Mouse (Mus musculus): ENCODE results near the gene Frem1. TPM values are rescaled to one million over a fixed set of nuclear protein-coding genes. Genes with fewer than 3 reads are reported as not detected.

Frem1 gene
- polyA plus RNA-seq, 1 experiment, result 1.9 TPM

- Histone ChIP-seq H3K4me3 (ENCODE audit: control insufficient read depth, low read depth, low read length) (no peak overlapping the region), H3K27me3 (ENCODE audit: control insufficient read depth, insufficient read depth, low read length) (no peaks in the 10 kb centered on the region), H3K4me1 (ENCODE audit: control insufficient read depth, insufficient read depth, low read length) (peaks cover 4% of the 10 kb centered on the region; the same call in 1 of the 2 replicates), H3K27ac (ENCODE audit: control insufficient read depth, insufficient read depth, low read depth, low read length) (no peak overlapping the region), H3K36me3 (ENCODE audit: control insufficient read depth, insufficient read depth, low read length) (no peaks in the 10 kb centered on the region)
- TF ChIP-seq POLR2A (IDR thresholded peaks at IDR 0.05; ENCODE audit: control insufficient read depth, low read depth, low read length) (no peak), CTCF (IDR thresholded peaks at IDR 0.05; ENCODE audit: control insufficient read depth, insufficient read depth, insufficient replicate concordance, low read depth, low read length) (no peak)
These were observed 1.9 kb downstream of the Frem1 start for GRCm38 (mm10) chr4:83050151-83050796.

GRCm38 (mm10) chr4:83049288-83049687 lies 2.9 kb downstream of the Frem1 start:
- peaks cover 4% of the 10 kb centered on the region; the same call in 1 of the 2 replicates for H3K4me1 ChIP-seq (ENCODE audit: control insufficient read depth, insufficient read depth, low read length)
- no peaks in the 10 kb centered on the region for H3K36me3 ChIP-seq (ENCODE audit: control insufficient read depth, insufficient read depth, low read length)
- H3K27me3 ChIP-seq (ENCODE audit: control insufficient read depth, insufficient read depth, low read length), result no peaks in the 10 kb centered on the region
- no peak for TF ChIP-seq POLR2A (IDR thresholded peaks at IDR 0.05; ENCODE audit: control insufficient read depth, low read depth, low read length)
- no peak for TF ChIP-seq CTCF (IDR thresholded peaks at IDR 0.05; ENCODE audit: control insufficient read depth, insufficient read depth, insufficient replicate concordance, low read depth, low read length)
- no peak overlapping the region for H3K4me3 ChIP-seq (ENCODE audit: control insufficient read depth, low read depth, low read length)
- H3K27ac ChIP-seq (ENCODE audit: control insufficient read depth, insufficient read depth, low read depth, low read length), result no peak overlapping the region

GRCm38 (mm10) chr4:83048561-83048960 lies 3.6 kb downstream of the Frem1 start:
- Histone ChIP-seq H3K4me1 (ENCODE audit: control insufficient read depth, insufficient read depth, low read length) (peaks cover 4% of the 10 kb centered on the region; the same call in 1 of the 2 replicates), H3K27me3 (ENCODE audit: control insufficient read depth, insufficient read depth, low read length) (no peaks in the 10 kb centered on the region), H3K27ac (ENCODE audit: control insufficient read depth, insufficient read depth, low read depth, low read length) (no peak overlapping the region), H3K4me3 (ENCODE audit: control insufficient read depth, low read depth, low read length) (no peak overlapping the region), H3K36me3 (ENCODE audit: control insufficient read depth, insufficient read depth, low read length) (no peaks in the 10 kb centered on the region)
- no peak for TF ChIP-seq POLR2A (IDR thresholded peaks at IDR 0.05; ENCODE audit: control insufficient read depth, low read depth, low read length)
- no peak for TF ChIP-seq CTCF (IDR thresholded peaks at IDR 0.05; ENCODE audit: control insufficient read depth, insufficient read depth, insufficient replicate concordance, low read depth, low read length)

- Histone ChIP-seq H3K4me3 (ENCODE audit: control insufficient read depth, low read depth, low read length) (no peak overlapping the region), H3K4me1 (ENCODE audit: control insufficient read depth, insufficient read depth, low read length) (0 out of 2 replicates have a peak, but pooled peaks cover 2% of the 10 kb centered on the region), H3K36me3 (ENCODE audit: control insufficient read depth, insufficient read depth, low read length) (no peaks in the 10 kb centered on the region), H3K27me3 (ENCODE audit: control insufficient read depth, insufficient read depth, low read length) (no peaks in the 10 kb centered on the region), H3K27ac (ENCODE audit: control insufficient read depth, insufficient read depth, low read depth, low read length) (no peak overlapping the region)
- TF ChIP-seq POLR2A (IDR thresholded peaks at IDR 0.05; ENCODE audit: control insufficient read depth, low read depth, low read length) (no peak), CTCF (IDR thresholded peaks at IDR 0.05; ENCODE audit: control insufficient read depth, insufficient read depth, insufficient replicate concordance, low read depth, low read length) (no peak)
These were observed 5.3 kb downstream of the Frem1 start for GRCm38 (mm10) chr4:83046806-83047205.

DNA sequence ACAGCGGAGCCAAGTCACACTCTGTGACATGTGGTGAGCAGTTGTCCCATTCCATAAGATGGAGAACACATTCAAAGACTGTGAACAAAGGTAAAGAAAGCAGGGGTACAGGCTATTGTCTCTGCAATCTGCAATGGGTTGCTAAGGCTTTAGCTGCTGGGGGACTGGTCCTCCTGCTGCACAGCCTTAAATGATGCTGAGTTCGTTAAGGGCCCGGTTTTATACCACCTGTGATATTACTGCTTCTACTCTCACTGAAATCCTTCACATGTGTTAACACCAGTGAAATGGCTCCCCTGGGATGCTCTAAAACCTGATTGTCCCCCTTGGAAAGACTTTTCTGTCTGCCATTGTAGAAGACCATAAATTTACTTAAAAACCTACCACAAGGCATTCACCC lies 6.1 kb downstream of the Frem1 start:
- TF ChIP-seq CTCF (IDR thresholded peaks at IDR 0.05; ENCODE audit: control insufficient read depth, insufficient read depth, insufficient replicate concordance, low read depth, low read length), result no peak
- no peak for TF ChIP-seq POLR2A (IDR thresholded peaks at IDR 0.05; ENCODE audit: control insufficient read depth, low read depth, low read length)
- Histone ChIP-seq H3K4me3 (ENCODE audit: control insufficient read depth, low read depth, low read length) (no peak overlapping the region), H3K27ac (ENCODE audit: control insufficient read depth, insufficient read depth, low read depth, low read length) (no peak overlapping the region), H3K4me1 (ENCODE audit: control insufficient read depth, insufficient read depth, low read length) (no peaks in the 10 kb centered on the region), H3K27me3 (ENCODE audit: control insufficient read depth, insufficient read depth, low read length) (no peaks in the 10 kb centered on the region), H3K36me3 (ENCODE audit: control insufficient read depth, insufficient read depth, low read length) (no peaks in the 10 kb centered on the region)

DNA sequence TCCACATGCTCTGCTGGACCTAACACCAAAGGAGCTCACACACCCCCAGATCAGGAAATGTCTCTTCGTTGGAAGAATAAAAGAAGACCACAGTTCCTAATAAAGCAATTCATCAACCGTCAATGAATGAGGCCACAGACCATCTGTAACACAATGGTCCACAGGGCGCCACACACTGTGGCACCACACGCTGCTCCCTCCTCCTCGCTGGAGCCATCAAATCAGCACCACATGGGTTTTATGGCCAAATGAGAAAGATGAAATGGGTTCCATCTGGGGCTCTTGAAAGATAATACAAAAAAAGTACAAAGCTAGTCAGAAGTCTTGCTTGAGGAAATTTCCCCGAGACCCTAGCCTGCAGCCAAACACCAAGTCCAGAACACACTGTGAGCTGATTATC lies 6.9 kb downstream of the Frem1 start:
- H3K27me3 ChIP-seq (ENCODE audit: control insufficient read depth, insufficient read depth, low read length), result no peaks in the 10 kb centered on the region
- H3K27ac ChIP-seq (ENCODE audit: control insufficient read depth, insufficient read depth, low read depth, low read length), result no peak overlapping the region
- no peaks in the 10 kb centered on the region for H3K4me1 ChIP-seq (ENCODE audit: control insufficient read depth, insufficient read depth, low read length)
- H3K4me3 ChIP-seq (ENCODE audit: control insufficient read depth, low read depth, low read length), result no peak overlapping the region
- no peak for TF ChIP-seq POLR2A (IDR thresholded peaks at IDR 0.05; ENCODE audit: control insufficient read depth, low read depth, low read length)
- no peaks in the 10 kb centered on the region for H3K36me3 ChIP-seq (ENCODE audit: control insufficient read depth, insufficient read depth, low read length)

DNA sequence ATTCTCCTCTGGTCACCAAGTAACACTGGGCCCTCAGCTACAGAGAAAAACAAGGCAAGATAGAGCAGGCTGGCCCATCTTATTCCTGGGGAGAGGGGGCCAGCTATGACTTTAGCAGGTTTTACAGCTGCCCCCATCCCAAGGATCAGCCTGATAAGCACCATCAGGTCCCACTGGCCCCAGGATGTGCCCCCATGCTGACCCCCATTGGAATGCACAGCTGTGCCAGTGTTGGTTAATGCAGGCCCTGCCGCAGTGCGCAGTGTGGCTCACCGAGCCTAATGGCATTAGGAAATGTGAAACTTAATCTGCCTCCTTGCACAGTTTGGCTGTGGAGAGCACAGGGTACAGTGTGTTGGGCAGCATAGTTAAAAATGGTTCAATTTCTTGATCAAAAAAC lies 11.4 kb downstream of the Frem1 start:
- Histone ChIP-seq H3K36me3 (ENCODE audit: control insufficient read depth, insufficient read depth, low read length) (no peaks in the 10 kb centered on the region), H3K4me3 (ENCODE audit: control insufficient read depth, low read depth, low read length) (no peak overlapping the region), H3K27ac (ENCODE audit: control insufficient read depth, insufficient read depth, low read depth, low read length) (no peak overlapping the region), H3K27me3 (ENCODE audit: control insufficient read depth, insufficient read depth, low read length) (no peaks in the 10 kb centered on the region), H3K4me1 (ENCODE audit: control insufficient read depth, insufficient read depth, low read length) (no peaks in the 10 kb centered on the region)
- TF ChIP-seq POLR2A (IDR thresholded peaks at IDR 0.05; ENCODE audit: control insufficient read depth, low read depth, low read length), result no peak
- TF ChIP-seq CTCF (IDR thresholded peaks at IDR 0.05; ENCODE audit: control insufficient read depth, insufficient read depth, insufficient replicate concordance, low read depth, low read length), result no peak

Measured in testis, adult 2 months (tissue).